Mouse (Mus musculus) testis, adult 2 months (tissue): ENCODE measurements at regions not wholly inside any gene's neighbourhood (a gene's known extent, or its start where the extent isn't known, plus 50 kb on each side); places are given as distances from the start of the nearest gene placed in this dataset.

Experiments
- H3K27ac ChIP-seq: fragments of 200-500 bp; 2 replicates; pipeline ENCODE4 v1.5.1; 2012; ENCODE audit warnings: low read depth, low read length; ENCODE audit not compliant: control insufficient read depth, insufficient read depth
- H3K27me3 ChIP-seq: fragments of 200-500 bp; 2 replicates; pipeline ENCODE4 v1.6.1; 2012; ENCODE audit warnings: mild to moderate bottlenecking, low read length, moderate library complexity; ENCODE audit not compliant: control insufficient read depth, insufficient read depth
- H3K36me3 ChIP-seq: fragments of 200-500 bp; 2 replicates; pipeline ENCODE4 v1.6.1; 2012; ENCODE audit warnings: mild to moderate bottlenecking, low read length; ENCODE audit not compliant: control insufficient read depth, insufficient read depth
- H3K4me1 ChIP-seq: fragments of 200-500 bp; 2 replicates; pipeline ENCODE4 v1.6.1; 2012; ENCODE audit warnings: low read length; ENCODE audit not compliant: control insufficient read depth, insufficient read depth
- H3K4me3 ChIP-seq: fragments of 200-500 bp; 2 replicates; pipeline ENCODE4 v1.5.1; 2012; ENCODE audit warnings: low read depth, mild to moderate bottlenecking, low read length, moderate library complexity, mixed read lengths; ENCODE audit not compliant: control insufficient read depth
- CTCF ChIP-seq: fragments of 200-500 bp; IDR thresholded peaks from 2 replicates; pipeline ENCODE4 v1.5.1; 2012; ENCODE audit warnings: low read depth, mild to moderate bottlenecking, inconsistent platforms, low read length, moderate library complexity; ENCODE audit not compliant: control insufficient read depth, insufficient read depth, insufficient replicate concordance
- POLR2A ChIP-seq: fragments of 200-500 bp; IDR thresholded peaks from 2 replicates; pipeline ENCODE4 v1.6.1; 2012; ENCODE audit warnings: low read depth, mild to moderate bottlenecking, inconsistent platforms, low read length, moderate library complexity; ENCODE audit not compliant: control insufficient read depth

- no peaks in the 10 kb centered on the region for H3K4me1 ChIP-seq
- no peaks in the 10 kb centered on the region for H3K27me3 ChIP-seq
- H3K36me3 ChIP-seq, result no peaks in the 10 kb centered on the region
- no peak overlapping the region for H3K27ac ChIP-seq
- no peak for TF ChIP-seq POLR2A
- TF ChIP-seq CTCF, result no peak
- H3K4me3 ChIP-seq, result no peak overlapping the region
These were observed 61.4 kb upstream of the Olfr275 start for GRCm38 (mm10) chr4:52752838-52753509.
